Mouse (Mus musculus): ENCODE data around the gene Nisch. TPM values are rescaled to one million over a fixed set of nuclear protein-coding genes. Genes with fewer than 3 reads are reported as not detected.

Nisch gene
- polyA plus RNA-seq, 1 experiment: 524 TPM

- no peak overlapping the region for H3K27ac ChIP-seq (ENCODE audit: insufficient read depth, low read length)
- no peaks in the 10 kb centered on the region; the same call in 1 of the 2 replicates for H3K4me1 ChIP-seq (ENCODE audit: control insufficient read depth, insufficient read depth, low read length)
- no peak overlapping the region for H3K4me3 ChIP-seq (ENCODE audit: insufficient read depth, low read length)
- TF ChIP-seq CTCF (IDR thresholded peaks at IDR 0.05; ENCODE audit: borderline replicate concordance, insufficient read depth, low read length) (no peak), POLR2A (IDR thresholded peaks at IDR 0.05; ENCODE audit: low read depth, low read length) (no peak)
These were observed 81.0 kb downstream of the Nisch start for GRCm38 (mm10) chr14:31135495-31136410.

DNA sequence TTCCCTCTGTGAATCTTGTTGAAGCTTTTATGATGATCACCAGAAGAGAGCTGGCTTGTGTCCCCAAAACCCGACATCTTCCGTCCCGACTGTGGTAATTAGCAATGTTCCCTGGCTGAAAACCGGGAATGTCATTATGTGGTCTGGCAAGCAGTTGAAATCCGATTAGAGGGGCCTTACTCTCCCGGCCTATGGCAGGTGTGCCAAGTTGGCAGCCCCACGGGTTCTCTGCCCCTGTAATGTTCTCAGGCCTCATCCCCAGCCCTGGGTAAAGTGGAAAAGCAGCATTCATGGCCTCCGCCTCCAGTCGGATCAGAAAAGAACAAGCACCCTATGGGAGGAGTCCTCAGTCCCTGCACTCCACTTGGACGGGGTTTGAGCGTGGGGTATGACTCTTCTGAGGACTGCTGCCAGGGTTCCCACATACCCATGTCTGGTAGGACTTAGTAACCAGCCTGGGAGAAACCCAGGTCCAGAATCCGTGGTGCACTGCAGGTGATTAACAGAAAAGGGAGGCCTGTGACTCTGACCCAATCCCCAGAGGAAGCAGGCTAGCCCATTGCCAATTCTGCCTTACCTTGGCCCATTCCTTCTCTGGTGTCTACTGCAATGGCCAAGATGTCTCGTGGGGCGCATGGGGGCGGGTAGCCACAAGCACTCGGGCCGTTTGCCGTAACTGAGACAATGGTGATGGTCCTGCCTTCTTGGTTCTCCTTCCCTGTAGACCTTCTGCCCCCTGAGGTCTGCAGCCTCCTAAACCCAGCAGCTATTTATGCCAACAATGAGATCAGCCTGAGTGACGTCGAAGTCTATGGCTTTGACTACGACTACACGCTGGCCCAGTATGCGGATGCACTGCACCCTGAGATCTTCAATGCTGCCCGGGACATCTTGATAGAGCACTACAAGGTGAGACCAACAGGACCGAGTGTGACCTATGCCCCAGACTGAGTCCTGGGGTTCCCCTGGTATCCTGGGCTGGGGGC lies 82.4 kb downstream of the Nisch start:
- no peak overlapping the region for H3K27ac ChIP-seq (ENCODE audit: insufficient read depth, low read length)
- no peaks in the 10 kb centered on the region; the same call in 1 of the 2 replicates for H3K4me1 ChIP-seq (ENCODE audit: control insufficient read depth, insufficient read depth, low read length)
- TF ChIP-seq CTCF (IDR thresholded peaks at IDR 0.05; ENCODE audit: borderline replicate concordance, insufficient read depth, low read length) (no peak), POLR2A (IDR thresholded peaks at IDR 0.05; ENCODE audit: low read depth, low read length) (no peak)
- no peak overlapping the region for H3K4me3 ChIP-seq (ENCODE audit: insufficient read depth, low read length)

- Histone ChIP-seq H3K27ac (ENCODE audit: insufficient read depth, low read length) (no peak overlapping the region), H3K4me1 (ENCODE audit: control insufficient read depth, insufficient read depth, low read length) (no peaks in the 10 kb centered on the region; the same call in 1 of the 2 replicates), H3K4me3 (ENCODE audit: insufficient read depth, low read length) (no peak overlapping the region)
- no peak for TF ChIP-seq CTCF (IDR thresholded peaks at IDR 0.05; ENCODE audit: borderline replicate concordance, insufficient read depth, low read length)
- no peak for TF ChIP-seq POLR2A (IDR thresholded peaks at IDR 0.05; ENCODE audit: low read depth, low read length)
These were observed 83.6 kb downstream of the Nisch start for GRCm38 (mm10) chr14:31133023-31133665.

DNA sequence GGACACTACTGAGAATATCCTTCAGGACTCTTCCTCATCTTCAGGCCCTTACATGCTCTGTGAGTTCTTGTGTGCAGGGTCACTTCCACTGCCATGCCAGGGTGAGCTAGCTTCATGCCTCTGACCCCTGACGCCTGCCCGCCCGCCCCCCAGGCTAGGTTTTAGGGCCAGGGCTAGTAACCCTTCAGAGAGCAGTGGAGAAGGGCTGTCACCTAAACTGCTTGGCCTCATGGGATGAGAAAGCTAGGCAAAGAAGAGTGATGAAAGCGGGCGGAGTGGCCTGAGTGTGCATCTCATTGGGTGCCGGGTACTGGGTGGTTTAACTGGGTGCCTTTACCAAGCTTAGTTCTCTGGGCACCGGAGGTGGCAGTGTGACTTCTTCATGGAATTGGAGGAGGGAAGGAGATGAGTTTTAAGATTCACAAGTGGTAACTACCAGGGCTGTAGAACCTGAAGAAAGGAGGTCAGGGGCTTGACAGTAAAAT lies 84.2 kb downstream of the Nisch start:
- no peaks in the 10 kb centered on the region; the same call in 1 of the 2 replicates for H3K4me1 ChIP-seq (ENCODE audit: control insufficient read depth, insufficient read depth, low read length)
- peak overlapping the region; percentile 90; the same call in 1 of the 2 replicates for H3K4me3 ChIP-seq (ENCODE audit: insufficient read depth, low read length)
- H3K27ac ChIP-seq (ENCODE audit: insufficient read depth, low read length): no peak overlapping the region
- TF ChIP-seq POLR2A (IDR thresholded peaks at IDR 0.05; ENCODE audit: low read depth, low read length) (no peak), CTCF (IDR thresholded peaks at IDR 0.05; ENCODE audit: borderline replicate concordance, insufficient read depth, low read length) (no peak)

- Histone ChIP-seq H3K27ac (ENCODE audit: insufficient read depth, low read length) (no peak overlapping the region), H3K4me3 (ENCODE audit: insufficient read depth, low read length) (peak overlapping the region; percentile 90), H3K4me1 (ENCODE audit: control insufficient read depth, insufficient read depth, low read length) (no peaks in the 10 kb centered on the region; the same call in 1 of the 2 replicates)
- no peak for TF ChIP-seq POLR2A (IDR thresholded peaks at IDR 0.05; ENCODE audit: low read depth, low read length)
- TF ChIP-seq CTCF (IDR thresholded peaks at IDR 0.05; ENCODE audit: borderline replicate concordance, insufficient read depth, low read length): no peak
These were observed 84.7 kb downstream of the Nisch start for GRCm38 (mm10) chr14:31132031-31132430.

GRCm38 (mm10) chr14:31131272-31131821 lies 85.4 kb downstream of the Nisch start:
- no peak for TF ChIP-seq CTCF (IDR thresholded peaks at IDR 0.05; ENCODE audit: borderline replicate concordance, insufficient read depth, low read length)
- TF ChIP-seq POLR2A (IDR thresholded peaks at IDR 0.05; ENCODE audit: low read depth, low read length): 0 out of 2 replicates have a peak, but pooled peaks have one; percentile 20
- Histone ChIP-seq H3K27ac (ENCODE audit: insufficient read depth, low read length) (no peak overlapping the region), H3K4me1 (ENCODE audit: control insufficient read depth, insufficient read depth, low read length) (no peaks in the 10 kb centered on the region; the same call in 1 of the 2 replicates), H3K4me3 (ENCODE audit: insufficient read depth, low read length) (peak overlapping the region; percentile 90)

GRCm38 (mm10) chr14:31130236-31131220 lies 86.2 kb downstream of the Nisch start, which contains the start of gene Nt5dc2:
Nt5dc2 (plus strand) TSS chr14:31131053.
- TF ChIP-seq POLR2A (IDR thresholded peaks at IDR 0.05; ENCODE audit: low read depth, low read length) (peak; percentile 63), CTCF (IDR thresholded peaks at IDR 0.05; ENCODE audit: borderline replicate concordance, insufficient read depth, low read length) (no peak)

More at GRCm38 (mm10) chr14:31130236-31131220, 86.2 kb downstream of the Nisch start, which contains the start of gene Nt5dc2:
- peak within 1 kb of the TSS; percentile 90 for H3K4me3 ChIP-seq (ENCODE audit: insufficient read depth, low read length)
- peaks cover 3% of the 10 kb centered on the region for H3K4me1 ChIP-seq (ENCODE audit: control insufficient read depth, insufficient read depth, low read length)
- H3K27ac ChIP-seq (ENCODE audit: insufficient read depth, low read length): 0 out of 2 replicates have a peak within 1 kb of the TSS, but pooled peaks have one; percentile 3
